Mouse (Mus musculus): ENCODE measurements at regions not wholly inside any gene's neighbourhood (a gene's known extent, or its start where the extent isn't known, plus 50 kb on each side); places are given as distances from the start of the nearest gene placed in this dataset.

DNA sequence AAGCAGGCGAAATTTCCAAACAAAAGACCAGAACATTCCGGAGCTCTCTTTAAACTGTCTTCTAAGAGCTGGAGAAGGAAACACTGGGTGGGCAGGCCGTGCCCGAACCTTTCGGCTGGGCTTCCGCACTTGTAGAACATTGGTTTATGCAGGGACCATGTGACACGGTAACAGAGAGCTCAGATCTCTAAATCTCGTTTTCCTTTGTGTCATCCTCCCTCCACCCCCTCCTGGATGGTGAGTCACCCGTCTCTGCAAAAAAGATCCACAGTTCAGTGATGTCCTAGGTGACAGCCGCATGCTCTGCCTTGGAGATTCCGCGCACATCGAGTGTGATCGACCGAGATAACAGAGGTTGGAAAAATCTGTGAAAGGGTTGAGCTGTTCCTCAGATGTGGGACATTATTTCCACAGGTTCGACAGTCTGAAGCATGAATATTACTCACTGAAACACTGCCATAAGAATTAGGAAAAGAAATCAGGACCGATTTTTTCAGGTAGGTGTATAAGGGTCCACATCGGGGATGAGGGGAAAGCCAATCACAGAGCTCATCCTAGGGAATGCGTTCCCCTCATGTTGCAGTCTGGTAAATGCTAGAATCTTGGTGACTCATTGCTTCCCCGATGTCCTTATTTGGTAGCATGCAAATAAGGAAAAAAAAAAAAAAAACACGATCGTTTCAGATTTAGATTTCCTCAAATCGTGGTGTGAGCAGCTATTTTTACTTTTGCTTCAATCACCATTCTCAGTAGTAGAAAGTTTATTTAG lies 70.0 kb upstream of the Foxo1 start:
- peak; percentile 67 to 68 for DNase-seq

DNA sequence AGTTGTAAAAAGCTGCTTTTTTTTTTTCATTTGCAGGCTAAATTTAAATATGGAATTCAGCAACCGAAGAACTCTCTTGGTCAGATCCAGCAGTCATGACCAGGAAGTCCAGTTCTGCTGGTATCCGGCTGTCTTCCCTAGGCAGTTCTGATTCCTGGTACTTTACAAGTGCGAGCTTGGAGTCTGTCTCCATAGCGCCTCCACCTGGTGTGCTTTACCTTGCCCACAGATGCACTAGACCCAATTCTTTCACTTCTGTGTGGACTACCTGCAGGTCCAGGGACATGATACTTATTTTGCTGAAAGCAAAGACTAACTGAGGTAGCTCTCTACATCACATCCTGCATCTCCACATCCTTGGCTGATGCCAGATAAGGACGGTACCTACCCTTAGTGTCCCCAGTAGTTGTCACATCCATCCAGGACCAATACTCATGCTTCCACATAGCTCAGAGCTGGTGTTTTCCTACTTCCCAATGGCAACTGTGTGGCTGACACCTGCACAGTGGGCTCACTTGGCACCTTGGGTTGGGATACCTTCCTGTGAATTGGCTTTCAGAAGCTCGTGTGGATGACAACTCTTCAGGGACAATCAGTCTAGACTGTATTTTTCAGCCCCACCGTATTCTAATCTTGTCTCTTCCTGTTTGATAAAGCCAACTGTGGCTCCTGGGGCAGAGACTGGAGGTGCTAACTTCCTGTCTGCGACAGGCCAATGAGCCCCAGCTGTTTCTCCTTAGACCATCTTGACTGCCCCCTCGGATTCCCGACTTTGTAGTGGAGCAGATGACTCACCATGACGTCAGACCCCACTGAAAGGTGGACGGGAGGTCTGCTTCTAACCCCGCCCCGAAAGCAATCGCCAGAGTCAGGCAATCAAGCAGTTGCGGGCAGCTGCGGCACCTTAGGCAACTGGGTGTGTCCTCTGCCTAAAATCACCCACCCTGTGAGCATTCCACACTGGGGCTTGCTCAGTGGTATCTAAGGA lies 69.1 kb upstream of the Foxo1 start:
- peak; percentile 37 to 46 for DNase-seq

DNA sequence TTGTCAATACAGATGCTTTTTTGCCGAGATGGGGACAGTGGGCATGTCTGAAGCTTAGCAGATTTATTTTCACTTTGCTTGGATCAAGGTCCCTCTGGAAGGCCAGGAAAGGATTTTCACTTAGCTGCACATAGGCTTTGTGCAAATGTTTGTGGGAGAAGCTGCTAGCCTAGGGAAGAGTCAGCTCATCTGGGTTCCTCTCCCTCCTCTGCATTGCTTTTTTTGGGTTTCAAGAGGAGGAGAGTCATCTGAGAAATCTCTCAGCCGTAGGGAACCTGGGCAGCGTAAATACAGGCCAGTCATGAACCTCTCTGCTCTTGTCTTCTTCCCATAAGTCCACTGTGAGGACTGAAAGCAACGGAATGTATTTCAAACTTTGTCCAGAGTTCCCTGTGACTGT lies 68.0 kb upstream of the Foxo1 start:
- no peak for DNase-seq

DNA sequence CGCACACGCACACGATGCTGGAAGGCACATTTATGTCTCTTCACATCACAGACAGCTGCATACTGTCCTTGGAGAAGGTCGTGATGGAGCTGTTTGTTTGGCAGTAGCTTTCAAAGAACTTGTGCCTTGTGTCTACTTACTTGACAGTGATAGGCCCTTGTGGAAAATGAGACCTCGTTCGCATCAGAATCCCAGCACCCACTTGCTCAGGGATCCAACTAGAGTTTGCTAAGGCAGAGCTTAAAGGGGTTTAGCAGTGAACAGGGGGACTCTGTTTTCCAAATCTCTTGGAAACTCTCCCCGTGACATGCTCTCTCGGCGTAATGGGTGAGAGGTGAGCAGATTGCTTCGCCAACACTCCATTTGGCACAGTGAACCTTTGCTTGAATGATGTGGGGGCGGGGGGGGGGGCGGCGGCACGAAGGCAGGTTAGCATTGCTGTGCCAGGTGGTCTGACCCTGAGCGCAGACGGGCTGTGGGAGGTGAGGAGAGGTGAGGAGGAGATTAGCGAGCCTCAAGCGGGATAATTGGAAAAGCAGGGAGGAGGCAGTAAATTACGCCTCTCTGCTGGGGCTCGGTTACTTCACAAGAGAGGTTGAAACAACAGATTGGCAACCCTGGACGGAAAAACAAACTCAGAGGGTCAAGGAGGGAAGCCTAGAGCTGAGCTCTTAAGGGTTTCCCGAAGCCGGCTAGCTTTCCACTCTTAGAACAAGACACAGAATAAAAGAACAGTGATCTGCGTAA lies 57.4 kb upstream of the Foxo1 start:
- peak; percentile 44 to 65 for DNase-seq

DNA sequence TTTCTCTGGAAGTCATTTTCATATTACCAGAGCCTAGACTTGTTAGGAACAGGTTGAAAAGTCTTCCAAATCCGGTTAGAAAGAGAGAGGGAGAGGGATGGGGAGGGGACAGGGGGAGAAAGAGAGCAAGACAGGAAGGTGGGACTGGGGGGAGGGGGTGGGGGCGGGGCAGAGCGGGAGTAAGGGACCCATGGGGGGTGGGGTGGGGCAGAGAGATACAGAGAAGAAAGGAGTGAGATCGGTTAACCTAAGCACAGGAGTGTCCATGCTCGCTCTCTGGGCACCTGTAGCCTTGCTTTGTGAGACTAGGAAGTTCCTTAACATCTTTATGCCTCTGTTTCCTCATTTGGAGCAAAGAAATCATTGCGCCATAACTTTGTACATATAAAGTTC lies 56.8 kb upstream of the Foxo1 start:
- DNase-seq, result no peak

DNA sequence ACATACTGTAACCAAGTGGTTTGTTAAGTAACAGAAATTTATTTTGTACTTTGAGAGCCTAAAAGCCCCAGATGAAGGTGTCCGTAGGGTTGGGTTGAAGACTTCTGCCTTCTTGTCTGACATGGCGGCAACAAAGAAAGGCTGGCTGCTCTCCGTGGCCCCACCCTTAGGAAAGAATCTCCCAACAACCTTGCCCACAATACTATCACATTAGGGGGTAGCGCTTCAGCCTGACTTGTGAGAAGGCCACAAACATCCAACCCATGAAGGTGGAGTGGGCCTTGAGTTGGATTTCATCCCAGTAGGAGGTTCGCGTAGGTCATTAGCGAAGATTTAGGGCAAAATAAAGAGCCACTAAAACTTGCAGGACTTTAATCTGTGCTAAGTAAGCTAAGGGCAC lies 54.0 kb upstream of the Foxo1 start:
- no peak for DNase-seq

DNA sequence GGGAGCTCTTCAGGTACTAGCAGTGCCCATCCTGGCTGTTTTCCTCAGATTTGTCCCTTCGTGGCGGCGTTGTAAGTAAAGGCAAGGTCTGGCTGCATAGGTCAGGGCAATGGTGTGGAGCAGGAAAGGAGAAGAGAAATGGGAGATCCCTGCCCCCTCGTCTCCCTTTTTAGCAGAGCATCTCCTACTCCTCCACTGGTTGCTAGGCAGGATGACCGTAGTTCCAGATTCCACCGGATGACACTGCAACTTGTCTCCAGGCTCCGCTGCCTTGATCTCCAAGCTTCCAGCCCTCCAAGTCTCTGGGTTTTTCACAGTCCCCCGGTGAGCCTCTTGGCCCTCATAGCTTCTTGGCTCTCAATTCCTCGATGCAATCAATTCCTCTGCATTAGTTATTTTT lies 53.1 kb upstream of the Foxo1 start:
- no peak for DNase-seq

All from lung, adult 18-20 months (tissue).